Mouse (Mus musculus): ENCODE data around the gene Samd15. TPM values are rescaled to one million over a fixed set of nuclear protein-coding genes. Genes with fewer than 3 reads are reported as not detected.
"Not testable (repeated sequence)": the region's sequence is repeated elsewhere in the genome, so short reads cannot be mapped to it uniquely, and the experiment has no call there.

Gene Samd15
- polyA plus RNA-seq, 1 experiment from 2014 or later, result 1.6 TPM

- Histone ChIP-seq H3K27ac (peak within 1 kb of the TSS; percentile 93), H3K27me3 (no peaks in the 10 kb centered on the region), H3K4me1 (peaks cover 19% of the 10 kb centered on the region), H3K9me3 (replicated peaks) (no peaks in the 10 kb centered on the region), H3K4me2 (replicated peaks) (peak within 1 kb of the TSS; percentile 80), H3K9ac (peak within 1 kb of the TSS; percentile 92), H3K36me3 (no peaks in the 10 kb centered on the region), H3K4me3 (peak within 1 kb of the TSS; percentile 89)
- 1% methylated on average over 63 of the region's 70 CpGs for WGBS
- ATAC-seq (ENCODE audit: low FRiP score), result peak; percentile 95
Observed at GRCm38 (mm10) chr12:87199973-87200586, 557 bp downstream of the Samd15 start, which contains the start of gene Tmed8. Tmed8 (minus strand) TSS chr12:87200454.

DNA sequence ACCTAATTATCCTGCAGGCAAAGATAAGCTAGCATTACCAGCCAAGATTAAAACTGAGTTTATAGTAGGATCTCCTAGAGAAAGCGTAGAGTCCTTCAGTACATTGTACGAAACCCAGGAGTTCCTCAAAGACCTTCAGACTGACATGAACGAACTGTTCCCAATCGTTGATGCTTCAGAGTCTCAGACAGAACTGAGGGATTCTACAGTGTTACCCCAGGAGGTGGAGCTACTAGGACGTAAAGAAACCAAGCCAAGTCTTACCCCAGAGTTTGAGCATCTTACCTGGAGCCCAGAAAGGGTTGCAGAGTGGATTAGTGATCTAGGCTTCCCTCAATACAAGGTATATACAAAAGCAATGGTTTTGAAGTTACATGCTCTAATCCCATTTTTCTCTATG lies 2.2 kb downstream of the Samd15 start:
- Histone ChIP-seq H3K4me3 (no peak overlapping the region), H3K27ac (no peak overlapping the region), H3K4me1 (peaks cover 19% of the 10 kb centered on the region), H3K4me2 (replicated peaks) (no peak overlapping the region), H3K27me3 (no peaks in the 10 kb centered on the region), H3K9me3 (replicated peaks) (no peaks in the 10 kb centered on the region), H3K36me3 (no peaks in the 10 kb centered on the region), H3K9ac (no peak overlapping the region)
- WGBS, result 70% methylated on average over 5 of the region's 5 CpGs
- no peak for ATAC-seq (ENCODE audit: low FRiP score)

- ATAC-seq (ENCODE audit: low FRiP score), result not testable (repeated sequence)
Observed at GRCm38 (mm10) chr12:87205789-87206188, 6.3 kb downstream of the Samd15 start.

GRCm38 (mm10) chr12:87212844-87213606 lies 13.5 kb downstream of the Samd15 start:
- Histone ChIP-seq H3K9ac (no peak overlapping the region), H3K27me3 (no peaks in the 10 kb centered on the region), H3K36me3 (no peaks in the 10 kb centered on the region), H3K4me1 (no peaks in the 10 kb centered on the region), H3K4me3 (no peak overlapping the region), H3K4me2 (replicated peaks) (no peak overlapping the region), H3K27ac (no peak overlapping the region), H3K9me3 (replicated peaks) (no peaks in the 10 kb centered on the region)
- WGBS, result 63% methylated on average over 2 of the region's 2 CpGs
- ATAC-seq (ENCODE audit: low FRiP score), result no peak

More at GRCm38 (mm10) chr12:87205789-87206188, 6.3 kb downstream of the Samd15 start:
- H3K27ac ChIP-seq; H3K4me2 ChIP-seq (replicated peaks); H3K4me1 ChIP-seq; H3K27me3 ChIP-seq; H3K36me3 ChIP-seq; H3K9ac ChIP-seq; H3K9me3 ChIP-seq (replicated peaks); H3K4me3 ChIP-seq: not testable (repeated sequence)
- WGBS, result 91% methylated on average over 5 of the region's 5 CpGs

DNA sequence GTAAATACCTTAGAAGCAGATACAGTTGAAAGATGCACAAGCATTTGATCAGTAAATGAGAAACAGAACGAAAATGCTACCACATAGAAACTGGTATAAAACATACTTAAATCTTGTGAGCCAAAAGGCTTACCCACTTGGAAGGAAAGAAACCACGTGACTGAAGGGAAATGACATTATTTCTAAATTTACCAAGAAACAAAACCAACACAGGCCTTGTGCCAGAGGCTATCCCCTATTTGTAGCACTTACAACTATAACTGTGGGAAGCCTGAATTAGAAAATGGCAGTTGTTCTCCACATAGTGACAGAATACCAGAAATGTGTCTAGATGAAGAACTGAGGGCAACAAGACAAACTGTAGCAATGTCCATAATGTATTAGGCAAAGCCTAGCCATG lies 16.5 kb downstream of the Samd15 start:
- H3K36me3 ChIP-seq, result no peaks in the 10 kb centered on the region
- 71% methylated on average over 2 of the region's 2 CpGs for WGBS
- no peak for ATAC-seq (ENCODE audit: low FRiP score)

GRCm38 (mm10) chr12:87217596-87217995 lies 18.1 kb downstream of the Samd15 start:
- Histone ChIP-seq H3K9ac (no peak overlapping the region), H3K4me1 (peaks cover 3% of the 10 kb centered on the region; the same call in 1 of the 2 replicates), H3K9me3 (replicated peaks) (no peaks in the 10 kb centered on the region), H3K36me3 (no peaks in the 10 kb centered on the region), H3K27ac (no peak overlapping the region), H3K4me2 (replicated peaks) (no peak overlapping the region), H3K4me3 (no peak overlapping the region), H3K27me3 (no peaks in the 10 kb centered on the region)
- ATAC-seq (ENCODE audit: low FRiP score), result no peak

More for the DNA sequence above, 16.5 kb downstream of the Samd15 start:
- H3K4me1 ChIP-seq, result peaks cover 3% of the 10 kb centered on the region; the same call in 1 of the 2 replicates
- no peaks in the 10 kb centered on the region for H3K27me3 ChIP-seq
- H3K4me2 ChIP-seq (replicated peaks), result no peak overlapping the region
- no peaks in the 10 kb centered on the region for H3K9me3 ChIP-seq (replicated peaks)
- H3K27ac ChIP-seq, result no peak overlapping the region
- no peak overlapping the region for H3K9ac ChIP-seq
- no peak overlapping the region for H3K4me3 ChIP-seq

- Histone ChIP-seq H3K9ac (no peak overlapping the region), H3K4me2 (replicated peaks) (no peak overlapping the region), H3K36me3 (no peaks in the 10 kb centered on the region), H3K4me3 (no peak overlapping the region), H3K27ac (no peak overlapping the region), H3K9me3 (replicated peaks) (no peaks in the 10 kb centered on the region), H3K4me1 (peaks cover 3% of the 10 kb centered on the region; the same call in 1 of the 2 replicates), H3K27me3 (no peaks in the 10 kb centered on the region)
- no peak for ATAC-seq (ENCODE audit: low FRiP score)
- 72% methylated on average over 7 of the region's 7 CpGs for WGBS
Observed at GRCm38 (mm10) chr12:87219362-87219761, 19.8 kb downstream of the Samd15 start.

DNA sequence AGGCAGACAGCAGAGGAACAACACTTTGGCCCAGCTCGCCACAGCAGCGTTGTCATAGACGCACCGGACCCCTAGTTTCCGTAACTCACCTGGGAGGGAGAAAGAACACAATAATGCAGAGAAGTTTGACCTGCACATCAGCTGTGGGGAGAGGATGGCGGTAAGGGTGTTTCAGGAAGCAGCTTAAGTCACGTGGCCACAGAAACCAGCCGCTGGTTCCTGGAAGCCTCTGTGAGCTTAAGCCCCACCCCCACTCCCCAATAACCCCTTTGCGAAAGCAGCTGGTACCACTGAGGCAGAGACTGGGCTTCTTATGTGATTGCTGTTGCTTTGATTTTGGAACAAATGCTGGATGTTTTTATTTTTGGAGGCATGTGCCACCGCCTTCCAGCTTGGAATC lies 25.4 kb downstream of the Samd15 start:
- 76% methylated on average over 10 of the region's 10 CpGs for WGBS
- H3K4me3 ChIP-seq, result no peak overlapping the region
- no peak for ATAC-seq (ENCODE audit: low FRiP score)
- H3K27me3 ChIP-seq, result no peaks in the 10 kb centered on the region
- no peak overlapping the region for H3K9ac ChIP-seq
- no peak overlapping the region for H3K4me2 ChIP-seq (replicated peaks)
- H3K9me3 ChIP-seq (replicated peaks), result 0 out of 2 replicates have a peak, but pooled peaks cover 4% of the 10 kb centered on the region
- H3K27ac ChIP-seq, result no peak overlapping the region
- H3K36me3 ChIP-seq, result 0 out of 2 replicates have a peak, but pooled peaks cover 3% of the 10 kb centered on the region
- H3K4me1 ChIP-seq, result no peaks in the 10 kb centered on the region

- 0 out of 2 replicates have a peak, but pooled peaks cover 4% of the 10 kb centered on the region for H3K9me3 ChIP-seq (replicated peaks)
- 72% methylated on average over 7 of the region's 7 CpGs for WGBS
- H3K4me3 ChIP-seq, result no peak overlapping the region
- no peak overlapping the region for H3K27ac ChIP-seq
- 0 out of 2 replicates have a peak, but pooled peaks cover 3% of the 10 kb centered on the region for H3K36me3 ChIP-seq
- no peaks in the 10 kb centered on the region for H3K27me3 ChIP-seq
- no peaks in the 10 kb centered on the region for H3K4me1 ChIP-seq
- no peak overlapping the region for H3K9ac ChIP-seq
- no peak for ATAC-seq (ENCODE audit: low FRiP score)
- H3K4me2 ChIP-seq (replicated peaks), result no peak overlapping the region
Observed at GRCm38 (mm10) chr12:87226801-87227200, 27.3 kb downstream of the Samd15 start.

GRCm38 (mm10) chr12:87229633-87230032 lies 30.1 kb downstream of the Samd15 start:
- no peak for ATAC-seq (ENCODE audit: low FRiP score)
- no peaks in the 10 kb centered on the region for H3K4me1 ChIP-seq
- 96% methylated on average over 2 of the region's 2 CpGs for WGBS
- no peaks in the 10 kb centered on the region for H3K27me3 ChIP-seq
- H3K9ac ChIP-seq, result no peak overlapping the region
- H3K27ac ChIP-seq, result no peak overlapping the region
- H3K4me2 ChIP-seq (replicated peaks), result no peak overlapping the region
- 0 out of 2 replicates have a peak, but pooled peaks cover 3% of the 10 kb centered on the region for H3K36me3 ChIP-seq
- 0 out of 2 replicates have a peak, but pooled peaks cover 4% of the 10 kb centered on the region for H3K9me3 ChIP-seq (replicated peaks)
- H3K4me3 ChIP-seq, result no peak overlapping the region

DNA sequence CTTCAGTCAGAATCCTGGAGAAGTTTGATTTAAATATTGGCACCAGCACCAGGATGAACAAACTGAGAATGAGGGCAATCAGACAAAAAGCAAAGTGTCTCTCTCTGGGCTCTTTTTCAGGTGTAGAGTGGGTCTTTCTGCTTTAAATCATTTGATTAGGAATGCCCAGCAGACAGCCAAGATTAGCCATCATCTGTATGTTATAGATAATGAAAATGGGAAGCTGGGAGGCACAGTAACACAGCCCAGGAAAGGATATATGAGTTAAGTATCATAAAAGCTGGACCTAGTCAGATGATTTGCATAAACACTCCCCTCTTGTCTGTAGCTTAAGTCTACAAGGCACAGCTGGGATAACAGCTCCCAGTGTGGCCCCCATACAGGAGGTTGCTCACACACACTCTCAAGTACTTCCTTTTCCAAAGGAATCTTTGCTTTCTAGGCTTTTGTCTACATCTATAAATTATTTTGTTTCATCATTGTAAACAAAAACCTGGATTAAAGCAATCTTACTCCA lies 30.9 kb downstream of the Samd15 start:
- Histone ChIP-seq H3K4me2 (replicated peaks) (no peak overlapping the region), H3K27me3 (no peaks in the 10 kb centered on the region), H3K9ac (no peak overlapping the region), H3K36me3 (0 out of 2 replicates have a peak, but pooled peaks cover 3% of the 10 kb centered on the region), H3K4me1 (no peaks in the 10 kb centered on the region), H3K9me3 (replicated peaks) (0 out of 2 replicates have a peak, but pooled peaks cover 4% of the 10 kb centered on the region), H3K27ac (no peak overlapping the region), H3K4me3 (no peak overlapping the region)
- ATAC-seq (ENCODE audit: low FRiP score), result no peak

DNA sequence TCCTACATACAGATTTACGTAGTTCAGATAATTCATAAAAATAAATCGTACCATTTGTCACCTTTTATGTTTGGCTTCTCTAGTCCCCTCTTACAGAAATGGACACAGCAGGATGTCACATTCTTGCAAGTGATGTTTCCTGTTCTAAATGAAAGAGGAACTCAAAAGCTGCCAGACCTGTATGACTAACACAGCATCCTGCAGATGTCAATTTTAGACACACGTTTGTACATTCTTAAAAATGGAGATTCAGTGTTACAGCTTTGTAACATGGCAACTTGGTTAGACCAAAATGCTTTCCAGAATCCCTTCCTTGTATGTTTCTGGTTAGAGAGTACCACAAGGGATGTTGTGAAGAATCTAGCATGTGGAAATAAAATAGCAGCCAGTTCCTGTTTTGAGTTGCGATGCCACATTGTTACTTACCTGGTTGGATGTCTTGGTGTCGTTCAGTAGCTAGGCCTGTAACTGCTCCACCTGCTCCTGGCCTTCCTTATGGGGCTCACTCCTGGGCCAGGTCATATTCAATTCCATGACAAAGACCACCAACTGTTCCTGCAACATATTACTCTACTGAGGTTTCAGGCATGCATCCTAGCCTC lies 37.5 kb downstream of the Samd15 start:
- Histone ChIP-seq H3K4me3 (no peak overlapping the region), H3K36me3 (peaks cover 45% of the 10 kb centered on the region), H3K27ac (no peak overlapping the region), H3K4me2 (replicated peaks) (no peak overlapping the region), H3K27me3 (no peaks in the 10 kb centered on the region), H3K4me1 (no peaks in the 10 kb centered on the region), H3K9me3 (replicated peaks) (no peaks in the 10 kb centered on the region), H3K9ac (no peak overlapping the region)
- WGBS, result 86% methylated on average over 5 of the region's 5 CpGs
- ATAC-seq (ENCODE audit: low FRiP score), result no peak
